Mouse (Mus musculus): ENCODE measurements at regions not wholly inside any gene's neighbourhood (a gene's known extent, or its start where the extent isn't known, plus 50 kb on each side); places are given as distances from the start of the nearest gene placed in this dataset.

DNA sequence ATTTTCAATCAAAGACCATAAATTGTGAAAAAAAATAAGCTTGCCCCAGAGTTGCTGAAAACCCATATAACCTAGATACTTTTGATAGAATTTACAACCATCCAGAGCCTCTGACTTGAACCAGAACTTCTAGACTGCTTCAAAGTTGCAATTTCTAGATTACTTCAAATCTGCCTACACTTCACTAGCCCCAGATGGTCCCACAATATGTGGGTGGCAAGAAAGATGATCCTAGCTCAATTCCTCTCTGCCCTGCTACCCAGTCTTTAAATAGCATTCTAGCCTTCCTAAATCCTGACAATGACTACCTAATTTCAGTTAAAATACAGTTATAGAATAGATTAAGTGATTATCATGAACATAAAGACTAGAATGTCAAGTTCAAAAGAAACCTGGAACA lies 303.6 kb downstream of the Otol1 start:
- TF ChIP-seq MYOG (IDR thresholded peaks at IDR 0.05; ENCODE audit: control insufficient read depth, extremely low read depth, insufficient read length) (no peak), CTCF (IDR thresholded peaks at IDR 0.05; ENCODE audit: control insufficient read depth, insufficient read depth, insufficient read length) (no peak), FOSL1 (IDR thresholded peaks at IDR 0.05; ENCODE audit: insufficient read depth, low read length, poor library complexity, severe bottlenecking) (no peak)
